Mouse (Mus musculus) C2C12 (cell line): ENCODE measurements around the gene Ccdc22. TPM values are rescaled to one million over a fixed set of nuclear protein-coding genes. Genes with fewer than 3 reads are reported as not detected.
A peak's percentile ranks its signal among the peaks of the same experiment; 100 is the strongest.

Experiments
- H3K27me3 ChIP-seq: one replicate; pipeline ENCODE4 v1.6.1; 2011; ENCODE audit not compliant: control insufficient read depth, insufficient read depth, insufficient read length
- H3K36me3 ChIP-seq: one replicate; pipeline ENCODE4 v1.6.1; 2011; ENCODE audit not compliant: control insufficient read depth, insufficient read depth
- H3K4me3 ChIP-seq: one replicate; pipeline ENCODE4 v1.5.1; 2011; ENCODE audit warnings: mild to moderate bottlenecking, control low read depth; ENCODE audit not compliant: poor library complexity, insufficient read depth, severe bottlenecking
- H3K79me2 ChIP-seq: one replicate; pipeline ENCODE4 v1.6.1; 2011; ENCODE audit not compliant: control insufficient read depth, insufficient read depth
- H3K79me3 ChIP-seq: one replicate; pipeline ENCODE4 v1.6.1; 2011; ENCODE audit warnings: low read depth, control low read depth
- H3ac ChIP-seq: one replicate; pipeline ENCODE3; 2011; ENCODE audit warnings: low read depth; ENCODE audit not compliant: control insufficient read depth, insufficient read length
- CEBPB ChIP-seq: IDR thresholded peaks from one replicate; pipeline ENCODE4 v1.6.1; 2011; ENCODE audit warnings: low read depth, mild to moderate bottlenecking, control low read depth, moderate library complexity
- CTCF ChIP-seq: IDR thresholded peaks from one replicate; pipeline ENCODE4 v1.5.1; 2011; ENCODE audit not compliant: control insufficient read depth, insufficient read depth, insufficient read length
- FOSL1 ChIP-seq: IDR thresholded peaks from one replicate; pipeline ENCODE4 v1.8.0; 2011; ENCODE audit warnings: mild to moderate bottlenecking, low read length; ENCODE audit not compliant: poor library complexity, insufficient read depth, severe bottlenecking
- MAX ChIP-seq: IDR thresholded peaks from one replicate; pipeline ENCODE4 v1.6.1; 2011; ENCODE audit warnings: mild to moderate bottlenecking, control low read depth
- MYOD1 ChIP-seq: IDR thresholded peaks from one replicate; pipeline ENCODE4 v1.6.1; 2011; ENCODE audit warnings: low read depth; ENCODE audit not compliant: control insufficient read depth, insufficient read length
- MYOG ChIP-seq: IDR thresholded peaks from one replicate; pipeline ENCODE4 v1.6.1; 2011; ENCODE audit not compliant: control insufficient read depth, insufficient read length; ENCODE audit errors: extremely low read depth
- USF1 ChIP-seq: IDR thresholded peaks from one replicate; pipeline ENCODE4 v1.6.1; 2011; ENCODE audit warnings: low read depth, mild to moderate bottlenecking, control low read depth, moderate library complexity
- long read RNA-seq, 2 experiments: library from polyadenylated mRNA; unstranded; transcript quantifications; one replicate each; pipeline ENCODE4 v2.0.0; 2019 to 2020
- polyA plus RNA-seq: library from polyadenylated mRNA; unstranded; fragments of >200 nt; fragmentation: generic; extraction: Trizol; gene quantifications from one replicate; pipeline ENCODE4 v1.2.1, GENCODE M21; 2012; ENCODE audit warnings: missing spikeins

The Ccdc22 gene
- 38.0 TPM for polyA plus RNA-seq
- long read RNA-seq, experiment 1, transcript Ccdc22-201 (17 exons, 2,353 nt), result major isoform, 28 of 41 reads
- long read RNA-seq, experiment 1, partial matches to known transcripts, result 11 of 41 reads
- long read RNA-seq, experiment 1, other reads (novel, unspliced or antisense), result 2 of 41 reads
- long read RNA-seq, experiment 2, transcript Ccdc22-201 (17 exons, 2,353 nt), result major isoform, 405 of 439 reads
- long read RNA-seq, experiment 2, partial matches to known transcripts, result 7 of 439 reads
- long read RNA-seq, experiment 2, other reads (novel, unspliced or antisense), result 27 of 439 reads

GRCm38 (mm10) chrX:7604879-7605574, at the start of gene Ccdc22:
Gene Ccdc22 (minus strand): TSS chrX:7605517.
- TF ChIP-seq MYOD1, result no peak
- peak; percentile 61 for TF ChIP-seq CEBPB
- TF ChIP-seq USF1, result peak; percentile 99
- H3K79me3 ChIP-seq, result peaks cover 2% of the 10 kb centered on the region
- H3K36me3 ChIP-seq, result peaks cover 3% of the 10 kb centered on the region
- peak within 1 kb of the TSS; percentile 42 for H3K4me3 ChIP-seq
- peak within 1 kb of the TSS; percentile 72 for H3ac ChIP-seq
- peaks cover 15% of the 10 kb centered on the region for H3K79me2 ChIP-seq
- no peaks in the 10 kb centered on the region for H3K27me3 ChIP-seq

- peak overlapping the region; percentile 57 for H3ac ChIP-seq
- no peaks in the 10 kb centered on the region for H3K79me3 ChIP-seq
- peak overlapping the region; percentile 28 for H3K4me3 ChIP-seq
- H3K27me3 ChIP-seq, result no peaks in the 10 kb centered on the region
- H3K79me2 ChIP-seq, result no peaks in the 10 kb centered on the region
- TF ChIP-seq MYOD1 (no peak), USF1 (no peak), MAX (no peak), MYOG (no peak), CTCF (peak; percentile 10), FOSL1 (no peak), CEBPB (no peak)
- no peaks in the 10 kb centered on the region for H3K36me3 ChIP-seq
Observed at GRCm38 (mm10) chrX:7648671-7649304, 43.5 kb upstream of the Ccdc22 start.

GRCm38 (mm10) chrX:7645349-7645748, 40.0 kb upstream of the Ccdc22 start:
- H3K79me3 ChIP-seq, result no peaks in the 10 kb centered on the region
- H3K79me2 ChIP-seq, result no peaks in the 10 kb centered on the region
- H3ac ChIP-seq, result no peak overlapping the region
- TF ChIP-seq USF1 (peak; percentile 94), CTCF (peak; percentile 9), MAX (no peak)
- no peaks in the 10 kb centered on the region for H3K36me3 ChIP-seq
- no peak overlapping the region for H3K4me3 ChIP-seq
- peaks cover 4% of the 10 kb centered on the region for H3K27me3 ChIP-seq

GRCm38 (mm10) chrX:7640785-7641184, 35.5 kb upstream of the Ccdc22 start:
- H3K36me3 ChIP-seq, result no peaks in the 10 kb centered on the region
- no peak overlapping the region for H3ac ChIP-seq
- TF ChIP-seq CEBPB, result no peak
- TF ChIP-seq CTCF, result no peak
- no peak for TF ChIP-seq MYOG
- no peak for TF ChIP-seq FOSL1
- no peak overlapping the region for H3K4me3 ChIP-seq
- no peaks in the 10 kb centered on the region for H3K79me2 ChIP-seq
- H3K79me3 ChIP-seq, result no peaks in the 10 kb centered on the region
- H3K27me3 ChIP-seq, result peaks cover 8% of the 10 kb centered on the region

GRCm38 (mm10) chrX:7639536-7640325, 34.4 kb upstream of the Ccdc22 start:
- H3K79me3 ChIP-seq, result no peaks in the 10 kb centered on the region
- H3K27me3 ChIP-seq, result peaks cover 11% of the 10 kb centered on the region
- H3K4me3 ChIP-seq, result no peak overlapping the region
- H3ac ChIP-seq, result no peak overlapping the region
- no peaks in the 10 kb centered on the region for H3K79me2 ChIP-seq
- no peak for TF ChIP-seq USF1
- no peak for TF ChIP-seq CTCF
- no peak for TF ChIP-seq FOSL1
- TF ChIP-seq MYOD1, result no peak
- TF ChIP-seq MYOG, result no peak
- TF ChIP-seq CEBPB, result no peak
- TF ChIP-seq MAX, result no peak
- no peaks in the 10 kb centered on the region for H3K36me3 ChIP-seq
